Mouse (Mus musculus): ENCODE measurements around the gene Rnf227.
"Not testable (repeated sequence)": the region's sequence is repeated elsewhere in the genome, so short reads cannot be mapped to it uniquely, and the experiment has no call there.

Rnf227 gene

GRCm38 (mm10) chr11:69340161-69341131 lies at the start of gene Rnf227:
Rnf227 (plus strand) TSS chr11:69340461.
- peak; percentile 84 to 86 for DNase-seq

- no peak for DNase-seq
Observed at GRCm38 (mm10) chr11:69291111-69291510, 49.1 kb upstream of the Rnf227 start.

- no peak for DNase-seq
Observed at GRCm38 (mm10) chr11:69295286-69295685, 45.0 kb upstream of the Rnf227 start.

GRCm38 (mm10) chr11:69297799-69298198 lies 42.5 kb upstream of the Rnf227 start:
- DNase-seq, result no peak

- no peak for DNase-seq
Observed at GRCm38 (mm10) chr11:69298231-69298630, 42.0 kb upstream of the Rnf227 start.

GRCm38 (mm10) chr11:69302817-69303216 lies 37.4 kb upstream of the Rnf227 start:
- peak in 1 of 2 experiments; percentile 48 for DNase-seq

GRCm38 (mm10) chr11:69305291-69305690 lies 35.0 kb upstream of the Rnf227 start:
- no peak for DNase-seq

- no peak for DNase-seq
Observed at GRCm38 (mm10) chr11:69306039-69306438, 34.2 kb upstream of the Rnf227 start.

GRCm38 (mm10) chr11:69311266-69311665 lies 29.0 kb upstream of the Rnf227 start:
- peak in 1 of 2 experiments; percentile 57 for DNase-seq

- no peak for DNase-seq
Observed at GRCm38 (mm10) chr11:69316361-69316760, 23.9 kb upstream of the Rnf227 start.

- DNase-seq, result not testable (repeated sequence)
Observed at GRCm38 (mm10) chr11:69318000-69318399, 22.3 kb upstream of the Rnf227 start.

GRCm38 (mm10) chr11:69321580-69321979 lies 18.7 kb upstream of the Rnf227 start:
- DNase-seq, result no peak

- DNase-seq, result peak; percentile 61 to 83
Observed at GRCm38 (mm10) chr11:69322010-69322409, 18.3 kb upstream of the Rnf227 start.

GRCm38 (mm10) chr11:69322693-69323471 lies 17.4 kb upstream of the Rnf227 start:
- peak in 1 of 2 experiments; percentile 18 for DNase-seq

GRCm38 (mm10) chr11:69323667-69324111 lies 16.6 kb upstream of the Rnf227 start, which contains the start of the genes Cntrob and Trappc1:
Cntrob (minus strand) TSS chr11:69323775.
Trappc1 (plus strand) TSS chr11:69323980.
- DNase-seq, result peak; percentile 99

GRCm38 (mm10) chr11:69324749-69325148 lies 15.5 kb upstream of the Rnf227 start:
- no peak for DNase-seq

GRCm38 (mm10) chr11:69325628-69326407 lies 14.4 kb upstream of the Rnf227 start, which contains the start of gene Kcnab3:
Kcnab3 (plus strand) TSS chr11:69326258.
- DNase-seq, result peak; percentile 76 to 81

- DNase-seq, result peak; percentile 54 to 70
Observed at GRCm38 (mm10) chr11:69326408-69327156, 13.7 kb upstream of the Rnf227 start.

- DNase-seq, result peak in 1 of 2 experiments; percentile 39
Observed at GRCm38 (mm10) chr11:69327157-69327442, 13.2 kb upstream of the Rnf227 start.

GRCm38 (mm10) chr11:69327648-69328047 lies 12.6 kb upstream of the Rnf227 start:
- DNase-seq, result no peak

- no peak for DNase-seq
Observed at GRCm38 (mm10) chr11:69328517-69328916, 11.7 kb upstream of the Rnf227 start.

GRCm38 (mm10) chr11:69331152-69331551 lies 9.1 kb upstream of the Rnf227 start:
- DNase-seq, result peak in 1 of 2 experiments; percentile 40
